Mouse (Mus musculus): ENCODE data around the gene Gm11011.

GRCm38 (mm10) chr2:169615998-169616397, 28.5 kb upstream of the Gm11011 start:
- TF ChIP-seq POLR2A (IDR thresholded peaks at IDR 0.05; ENCODE audit: low read depth, low read length) = no peak
- TF ChIP-seq CTCF (IDR thresholded peaks at IDR 0.05; ENCODE audit: extremely low read depth, insufficient read length, insufficient replicate concordance, low read depth, low read length) = no peak

All from small intestine, adult 2 months (tissue).